ENCODE assay signal across 10 mouse cellular contexts in the genomic region with DNA sequence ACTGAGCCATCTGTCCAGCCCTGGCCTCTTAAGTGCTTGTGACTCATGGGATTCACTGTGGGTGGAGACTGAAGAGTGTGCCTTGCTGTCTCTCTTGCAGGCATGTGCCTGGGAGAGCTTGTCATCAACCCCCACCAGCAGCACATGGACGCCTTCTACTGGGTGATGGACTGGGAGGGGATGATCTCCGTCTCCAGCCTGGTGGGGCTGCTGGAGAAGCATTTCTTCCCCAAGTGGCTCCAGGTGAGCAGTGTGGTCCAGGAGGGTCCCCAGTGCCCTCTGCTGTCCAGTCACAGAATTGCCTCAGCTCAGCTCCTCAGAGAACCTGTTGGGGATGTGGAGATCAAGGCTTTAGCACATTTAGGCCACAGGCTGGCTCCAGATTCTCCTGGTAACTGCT. TPM values are rescaled to one million over a fixed set of nuclear protein-coding genes. Genes with fewer than 3 reads are reported as not detected.
A peak's percentile ranks its signal among the peaks of the same experiment; 100 is the strongest.
DNase-seq lines count a peak whose midpoint lies in the region; ATAC-seq and TF ChIP-seq lines count a peak whose summit lies in the region.
"Had no signal": no experiment of that assay in that cellular context is flagged by ENCODE, and none has a peak within 500 bp of the region (broad histone marks: within the 10 kb centered on the region; RNA-seq: fewer than 3 reads in every experiment).

No protein-coding gene starts in this region.

- no peak overlapping the region for H3K4me3 ChIP-seq in intestine, embryonic 15.5 days (replicated peaks)
- H3K4me3 ChIP-seq in lung, adult 2 months (replicated peaks; ENCODE audit: extremely low read depth, low read depth, low read length), result no peak overlapping the region
- H3K4me3 ChIP-seq: erythroblast, embryonic 14.5 days; lung, embryonic 15.5 days had no signal

- ATAC-seq in intestine, embryonic 15.5 days, result 0 out of 2 replicates have a peak, but pooled peaks have one; percentile 34

- no peak overlapping the region for H3K4me2 ChIP-seq in intestine, embryonic 15.5 days (replicated peaks)
- H3K4me2 ChIP-seq: lung, embryonic 15.5 days had no signal

- no peak overlapping the region for H3K9ac ChIP-seq in intestine, embryonic 15.5 days
- H3K9ac ChIP-seq: lung, embryonic 15.5 days had no signal

- peak; percentile 87 for TF ChIP-seq CTCF in lung, adult 2 months (IDR thresholded peaks at IDR 0.05; ENCODE audit: insufficient read depth, low read length)

- no peaks in the 10 kb centered on the region for H3K4me1 ChIP-seq in intestine, embryonic 15.5 days (replicated peaks)
- H3K4me1 ChIP-seq in lung, adult 2 months (ENCODE audit: control insufficient read depth, insufficient read depth, low read length), result no peaks in the 10 kb centered on the region
- H3K4me1 ChIP-seq: lung, embryonic 15.5 days had no signal

- 8% methylated on average over 2 of the region's 2 CpGs for WGBS in intestine, embryonic 15.5 days
- 20% methylated on average over 2 of the region's 2 CpGs for WGBS in lung, adult 2 months

- no peak for TF ChIP-seq POLR2A in lung, adult 2 months (IDR thresholded peaks at IDR 0.05; ENCODE audit: borderline replicate concordance, extremely low read depth, low read depth, low read length)

- H3K9me3 ChIP-seq in intestine, embryonic 15.5 days, result no peaks in the 10 kb centered on the region
- H3K9me3 ChIP-seq: lung, embryonic 15.5 days had no signal

- no peaks in the 10 kb centered on the region for H3K27me3 ChIP-seq in intestine, embryonic 15.5 days (replicated peaks)
- H3K27me3 ChIP-seq: lung, embryonic 15.5 days had no signal

- DNase-seq in layer of hippocampus, adult 11-12 months (ENCODE audit: low spot score), result peak; percentile 56
- no peak for DNase-seq in layer of hippocampus, adult 9-11 months
- DNase-seq in MN1 (ENCODE audit: low spot score), result peak; percentile 79
- peak; percentile 69 to 78 for DNase-seq in cerebellum, postnatal 25 days
- peak; percentile 52 for DNase-seq in lung, adult 2 months
- DNase-seq in right cerebral cortex, postnatal 4 days, result peak; percentile 65
- no peak for DNase-seq in layer of hippocampus, adult 8-10 months (ENCODE audit: low spot score in 2 of 2)

- H3K36me3 ChIP-seq in intestine, embryonic 15.5 days, result peaks cover 83% of the 10 kb centered on the region

- H3K27ac ChIP-seq in intestine, embryonic 15.5 days, result no peak overlapping the region
- H3K27ac ChIP-seq: lung, embryonic 15.5 days had no signal

RNA-seq across cellular contexts. Expression of a gene that starts 7.4 kb away (rescaled TPM):
- polyA plus RNA-seq in intestine, embryonic 15.5 days (2015; fragmentation: Nextera tagmentation; extraction: Ambion mirVana), result 32.2 and 35.4 TPM in 2 replicates
- 34.6 and 38.4 TPM in 2 replicates for polyA plus RNA-seq in lung, adult 2 months (2012; rRNA removed)
- total RNA-seq in layer of hippocampus, adult 8-10 months (2022), result 10 to 100 TPM; 26.1 to 30.5 (median 28.1) TPM

RNA-seq across cellular contexts. Expression of a gene that starts 7.4 kb away (rescaled TPM):
- polyA plus RNA-seq in intestine, embryonic 15.5 days (2015; fragmentation: Nextera tagmentation; extraction: Ambion mirVana), result 38.7 and 41.8 TPM in 2 replicates
- 34.7 and 40.9 TPM in 2 replicates for polyA plus RNA-seq in lung, adult 2 months (2012; rRNA removed)
- total RNA-seq in layer of hippocampus, adult 8-10 months (2022), result 10 to 100 TPM; 37.3 to 45.1 (median 39.2) TPM

RNA-seq across cellular contexts. Expression of a gene that starts 9.3 kb away (rescaled TPM):
- polyA plus RNA-seq in intestine, embryonic 15.5 days (2015; fragmentation: Nextera tagmentation; extraction: Ambion mirVana), result 25.5 and 26.2 TPM in 2 replicates
- 33.5 and 36.2 TPM in 2 replicates for polyA plus RNA-seq in lung, adult 2 months (2012; rRNA removed)
- 10 to 100 TPM; 40.5 to 43.7 (median 42.7) TPM for total RNA-seq in layer of hippocampus, adult 8-10 months (2022)

RNA-seq across cellular contexts. Expression of a gene that starts 20.4 kb away (rescaled TPM):
- 0.16 and 0.23 TPM in 2 replicates for polyA plus RNA-seq in intestine, embryonic 15.5 days (2015; fragmentation: Nextera tagmentation; extraction: Ambion mirVana)
- 0.06 TPM in 1 of 2 replicates, not detected in the other for polyA plus RNA-seq in lung, adult 2 months (2012; rRNA removed)
- total RNA-seq in layer of hippocampus, adult 8-10 months (2022), result not detected

RNA-seq across cellular contexts. Expression of a gene that starts 59.0 kb away (rescaled TPM):
- 43.1 and 45.3 TPM in 2 replicates for polyA plus RNA-seq in intestine, embryonic 15.5 days (2015; fragmentation: Nextera tagmentation; extraction: Ambion mirVana)
- 122 and 144 TPM in 2 replicates for polyA plus RNA-seq in lung, adult 2 months (2012; rRNA removed)
- total RNA-seq in layer of hippocampus, adult 8-10 months (2022), result 10 to 100 TPM; 33.0 to 49.0 (median 39.5) TPM

Comparison
In these comparisons a context has a peak if more than half of its experiments do, and no peak if none do; other contexts are left out.
1. DNase-seq: peak in layer of hippocampus, adult 11-12 months (single experiment), MN1 (single experiment), cerebellum, postnatal 25 days (2 of 2), lung, adult 2 months (single experiment) and right cerebral cortex, postnatal 4 days (single experiment); none in layer of hippocampus, adult 9-11 months (single experiment) and layer of hippocampus, adult 8-10 months (0 of 2).